Mouse (Mus musculus): Measurements from ENCODE around the gene Socs4.
"Not testable (repeated sequence)": the region's sequence is repeated elsewhere in the genome, so short reads cannot be mapped to it uniquely, and the experiment has no call there.

The Socs4 gene

GRCm38 (mm10) chr14:47286215-47286614 lies 9.5 kb downstream of the Socs4 start:
- in situ Hi-C loops (cut with MboI, MseI): no loop called here

- in situ Hi-C loops (cut with MboI, MseI): no loop called here
Measured at GRCm38 (mm10) chr14:47287021-47287420, 10.3 kb downstream of the Socs4 start.

DNA sequence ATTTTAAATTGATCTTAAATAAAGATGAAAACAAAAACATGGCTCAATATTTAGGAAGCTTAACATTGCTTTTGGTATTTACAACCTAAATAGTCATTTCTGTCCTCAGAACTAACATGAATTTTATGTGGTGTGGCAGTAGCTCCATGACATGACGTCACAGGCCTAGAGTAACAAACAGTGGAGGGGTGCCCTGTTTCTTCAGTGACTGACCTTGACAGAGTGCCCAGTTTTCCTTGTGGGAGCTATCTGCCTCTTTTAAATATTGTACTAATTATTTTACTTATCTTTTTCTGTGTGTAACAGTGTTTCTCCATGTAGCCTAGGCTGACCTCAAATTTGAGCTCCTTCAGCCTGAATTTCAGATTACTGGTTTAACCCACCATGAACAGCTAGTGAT lies 15.0 kb downstream of the Socs4 start:
- in situ Hi-C loops (cut with MboI, MseI): loop anchor here (10.0 kb wide), 1 partner anchor 1647 kb away; no protein-coding TSS in a partner anchor

- in situ Hi-C loops (cut with MboI, MseI): loop anchor here (10.0 kb wide), 1 partner anchor 1649 kb away; no protein-coding TSS in a partner anchor
Measured at GRCm38 (mm10) chr14:47294136-47294535, 17.4 kb downstream of the Socs4 start.

GRCm38 (mm10) chr14:47296232-47296631 lies 19.5 kb downstream of the Socs4 start:
- in situ Hi-C loops (cut with MboI, MseI): loop anchor here (10.0 kb wide), 1 partner anchor 1651 kb away; no protein-coding TSS in a partner anchor

- in situ Hi-C loops (cut with MboI, MseI): loop anchor here (10.0 kb wide), 1 partner anchor 1653 kb away; no protein-coding TSS in a partner anchor
Measured at GRCm38 (mm10) chr14:47297785-47298407, 21.2 kb downstream of the Socs4 start, which contains the start of gene Mapk1ip1l. Gene Mapk1ip1l (plus strand): TSS chr14:47298266.

- in situ Hi-C loops (cut with MboI, MseI): loop anchor here (10.0 kb wide), 1 partner anchor 1654 kb away; no protein-coding TSS in a partner anchor
Measured at GRCm38 (mm10) chr14:47298408-47298792, 21.7 kb downstream of the Socs4 start.

- in situ Hi-C loops (cut with MboI, MseI): loop anchor here (10.0 kb wide), 1 partner anchor 1654 kb away; no protein-coding TSS in a partner anchor
Measured at GRCm38 (mm10) chr14:47298819-47299261, 22.1 kb downstream of the Socs4 start.

GRCm38 (mm10) chr14:47302885-47303680 lies 26.4 kb downstream of the Socs4 start:
- in situ Hi-C loops (cut with MboI, MseI): no loop called here

GRCm38 (mm10) chr14:47304814-47305405 lies 28.2 kb downstream of the Socs4 start:
- in situ Hi-C loops (cut with MboI, MseI): no loop called here

DNA sequence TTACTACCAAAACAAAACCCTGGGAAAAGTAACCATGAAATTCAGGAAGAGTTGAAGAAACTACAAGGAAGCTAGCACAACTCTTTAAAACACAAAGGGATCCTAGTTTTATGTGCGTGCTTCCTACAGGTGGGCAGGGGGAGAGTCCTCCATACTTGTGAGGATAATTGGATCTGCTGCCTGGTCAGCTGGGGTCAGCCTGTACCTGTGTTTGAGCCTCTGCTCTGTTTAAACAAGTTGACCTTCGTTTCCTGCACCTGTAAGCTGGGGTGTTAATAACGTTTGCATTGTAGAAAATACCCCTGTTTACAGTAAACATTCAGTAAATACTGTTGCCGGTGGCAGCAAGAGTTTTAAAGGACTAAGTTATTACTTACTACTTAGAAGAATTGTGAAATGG lies 29.2 kb downstream of the Socs4 start:
- in situ Hi-C loops (cut with MboI, MseI): no loop called here

DNA sequence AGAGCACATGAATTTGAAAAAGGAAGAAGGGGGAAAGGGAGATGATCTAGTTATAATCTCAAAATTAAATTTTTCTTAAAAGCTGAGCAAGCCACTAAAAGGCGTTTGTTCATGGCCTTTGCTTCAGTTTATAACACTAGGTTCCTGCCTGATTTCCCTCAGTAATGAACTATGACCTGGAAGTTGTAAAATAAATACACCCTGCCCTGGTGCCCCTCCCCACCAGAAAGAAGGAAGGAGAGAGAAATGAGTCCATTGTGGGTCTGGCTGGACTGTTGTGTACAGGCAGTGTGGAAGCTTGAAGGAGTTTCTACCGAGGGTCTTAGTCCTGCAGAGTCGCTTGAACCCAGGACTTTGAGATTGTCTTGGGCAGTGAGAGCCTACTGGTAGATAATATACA lies 30.9 kb downstream of the Socs4 start:
- in situ Hi-C loops (cut with MboI, MseI): no loop called here

DNA sequence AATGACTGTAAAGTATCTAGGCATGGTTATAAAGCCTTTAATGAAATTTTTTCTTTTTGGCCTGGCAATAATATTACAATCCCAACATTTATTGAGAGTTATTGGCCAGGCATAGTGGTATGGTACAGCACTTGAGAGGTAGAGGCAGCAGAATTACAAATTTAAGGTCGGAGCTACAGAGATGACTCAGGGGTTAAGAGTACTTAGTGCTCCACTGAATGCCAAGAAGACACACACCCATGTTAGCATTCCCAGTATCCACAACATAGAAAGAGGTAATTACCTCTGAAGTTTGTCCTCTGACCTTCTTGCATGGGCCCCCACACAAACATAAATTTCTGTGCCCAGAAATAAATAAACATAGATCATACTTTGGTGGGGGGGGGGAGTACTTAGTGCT lies 32.3 kb downstream of the Socs4 start:
- in situ Hi-C loops (cut with MboI, MseI): no loop called here

DNA sequence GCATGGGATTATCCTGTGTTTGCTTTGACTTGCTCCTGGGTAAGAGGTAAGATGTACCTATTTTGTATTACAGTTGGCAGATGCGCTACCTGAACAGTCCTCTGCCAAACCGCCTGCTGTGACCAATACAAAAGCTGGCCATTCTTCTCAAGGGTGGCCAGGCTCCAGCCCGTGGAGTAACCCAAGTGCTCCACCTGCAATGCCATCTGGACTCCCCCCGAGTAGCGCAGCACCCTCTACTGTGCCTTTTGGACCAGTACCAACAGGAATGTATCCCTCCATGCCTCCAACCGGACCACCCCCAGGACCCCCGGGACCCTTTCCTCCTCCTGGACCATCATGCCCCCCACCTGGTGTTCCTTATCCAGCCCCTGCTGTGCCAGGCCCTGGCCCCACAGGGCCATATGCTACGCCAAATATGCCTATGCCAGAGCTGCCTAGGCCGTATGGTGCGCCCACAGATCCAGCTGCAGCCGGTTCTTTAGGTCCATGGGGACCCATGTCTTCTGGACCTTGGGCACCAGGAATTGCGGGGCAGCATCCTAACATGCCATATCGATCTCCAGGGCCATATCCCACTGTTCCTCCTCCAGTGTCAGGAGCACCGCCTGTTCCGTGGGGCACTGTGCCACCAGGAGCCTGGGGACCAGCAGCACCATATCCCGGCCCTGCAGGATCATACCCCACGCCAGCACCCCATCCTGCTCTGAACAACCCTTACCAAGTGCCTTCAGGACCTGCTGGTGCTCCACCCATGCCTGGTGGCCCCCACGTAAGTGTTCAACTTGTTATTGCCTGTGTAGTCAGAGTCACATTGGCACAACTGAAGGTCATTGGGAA lies 33.8 kb downstream of the Socs4 start:
- in situ Hi-C loops (cut with MboI, MseI): no loop called here

DNA sequence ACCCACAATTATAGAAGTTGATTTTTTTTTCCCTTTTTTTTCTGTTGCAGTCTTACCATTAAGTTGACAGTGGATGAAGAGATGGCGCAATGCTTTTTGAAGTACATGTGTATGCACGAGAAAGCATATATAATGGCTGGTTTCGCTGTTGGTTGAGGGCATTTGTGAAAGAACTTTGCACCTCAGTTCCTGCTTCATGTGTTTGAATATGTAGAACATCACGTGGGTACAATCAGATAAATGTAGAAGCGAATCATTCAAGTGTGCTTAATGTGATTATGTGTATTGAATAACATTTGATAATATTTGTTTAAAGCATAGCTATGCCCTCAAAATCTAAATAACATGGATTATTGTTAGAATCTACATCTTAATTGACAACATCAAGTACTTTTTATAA lies 42.6 kb downstream of the Socs4 start:
- in situ Hi-C loops (cut with MboI, MseI): no loop called here

DNA sequence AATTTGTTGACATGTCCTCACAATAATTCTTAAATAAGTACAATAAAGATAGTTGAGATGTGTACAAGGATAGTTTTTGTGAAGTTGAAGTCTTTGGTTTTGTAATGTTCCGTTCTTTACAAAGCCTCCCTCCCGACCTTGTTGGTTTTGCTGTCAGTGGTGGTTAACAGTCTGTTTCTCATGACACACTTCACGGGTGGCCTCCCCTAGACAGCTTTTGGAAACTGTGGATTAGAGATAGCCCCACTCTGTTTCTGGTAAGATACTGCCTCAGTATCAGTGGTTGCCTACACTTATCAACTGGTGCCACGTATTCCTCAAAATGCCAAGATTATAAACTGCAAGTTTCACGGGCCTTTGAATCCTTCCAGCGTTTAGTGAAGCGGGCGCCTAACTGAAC lies 44.9 kb downstream of the Socs4 start:
- in situ Hi-C loops (cut with MboI, MseI): not testable (repeated sequence)

GRCm38 (mm10) chr14:47325965-47326761 lies 49.4 kb downstream of the Socs4 start:
- in situ Hi-C loops (cut with MboI, MseI): no loop called here

DNA sequence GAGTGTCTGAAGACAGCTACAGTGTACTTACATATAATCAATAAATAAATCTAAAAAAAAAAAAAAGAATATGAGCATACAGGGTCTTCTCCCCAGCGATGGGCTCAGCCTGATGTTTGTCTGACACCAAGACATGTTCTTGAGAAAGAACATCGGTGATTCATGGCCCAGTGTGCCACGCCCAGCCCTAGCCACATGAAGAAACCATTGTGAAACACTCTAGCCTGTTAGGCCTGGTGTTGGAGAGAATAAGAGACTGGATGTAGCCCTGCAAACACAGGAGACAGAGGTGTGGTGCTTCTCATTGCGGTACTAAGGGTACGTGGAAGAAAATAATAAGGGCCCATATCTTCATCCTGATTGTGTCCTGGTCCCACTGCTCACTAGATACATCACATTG lies 50.6 kb downstream of the Socs4 start:
- in situ Hi-C loops (cut with MboI, MseI): no loop called here

DNA sequence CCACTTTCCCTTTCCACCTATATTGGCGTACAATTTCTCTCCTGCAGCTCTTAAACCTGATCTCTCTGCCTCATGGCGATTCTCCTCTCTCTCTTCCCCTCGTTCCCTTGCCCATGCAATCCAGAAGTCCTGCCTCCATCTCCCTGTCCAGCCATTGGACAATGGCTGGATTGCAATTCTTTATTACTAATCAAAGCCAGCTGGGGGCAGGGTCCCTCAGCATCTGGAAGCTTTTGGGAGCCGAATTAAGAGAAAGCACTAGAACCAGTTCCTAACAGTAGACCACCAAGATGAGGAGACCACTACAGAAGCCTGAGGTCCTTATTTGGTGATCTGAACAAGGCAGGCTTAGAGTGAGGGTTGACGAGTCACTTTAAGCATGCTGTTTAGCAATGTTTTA lies 55.2 kb downstream of the Socs4 start:
- in situ Hi-C loops (cut with MboI, MseI): loop anchor here (5.0 kb wide), 1 partner anchor 65 kb away; no protein-coding TSS in a partner anchor

GRCm38 (mm10) chr14:47334819-47335218 lies 58.1 kb downstream of the Socs4 start:
- in situ Hi-C loops (cut with MboI, MseI): loop anchor here (5.0 kb wide), 1 partner anchor 62 kb away; no protein-coding TSS in a partner anchor

Measured in regulatory T cell (primary cell).